Mouse (Mus musculus) heart, adult 2 months (tissue): ENCODE measurements at regions not wholly inside any gene's neighbourhood (a gene's known extent, or its start where the extent isn't known, plus 50 kb on each side); places are given as distances from the start of the nearest gene placed in this dataset.

Source experiments
- DNase-seq, 2 experiments: peaks; one replicate each; pipeline ENCODE4 v3.0.0; 2021
- H3K27ac ChIP-seq: fragments of 200-600 bp; 2 replicates; pipeline ENCODE4 v1.8.1; 2022
- H3K27me3 ChIP-seq: fragments of 200-500 bp; 2 replicates; pipeline ENCODE4 v1.6.1; 2012; ENCODE audit warnings: mild to moderate bottlenecking, low read length, inconsistent platforms, mixed read lengths; ENCODE audit not compliant: control insufficient read depth, insufficient read depth
- H3K36me3 ChIP-seq: fragments of 200-500 bp; 2 replicates; pipeline ENCODE4 v1.6.1; 2012; ENCODE audit warnings: low read length, inconsistent platforms; ENCODE audit not compliant: control insufficient read depth, insufficient read depth
- H3K4me1 ChIP-seq: fragments of 200-500 bp; 2 replicates; pipeline ENCODE4 v1.6.1; 2011; ENCODE audit warnings: low read length; ENCODE audit not compliant: control insufficient read depth, insufficient read depth
- H3K4me3 ChIP-seq: fragments of 200-600 bp; 2 replicates; pipeline ENCODE4 v1.8.1; 2022
- H3K79me2 ChIP-seq: fragments of 200-500 bp; replicated peaks from 2 replicates; pipeline ENCODE4 v1.6.1; 2012; ENCODE audit warnings: mild to moderate bottlenecking, inconsistent platforms, low read length, moderate library complexity, mixed read lengths; ENCODE audit not compliant: control insufficient read depth, insufficient read depth
- H3K9ac ChIP-seq: fragments of 200-500 bp; 2 replicates; pipeline ENCODE4 v1.6.1; 2012; ENCODE audit warnings: low read depth, mild to moderate bottlenecking, control low read depth, inconsistent platforms, low read length, mixed read lengths
- CTCF ChIP-seq: fragments of 200-600 bp; IDR thresholded peaks from 2 replicates; pipeline ENCODE4 v1.8.1; 2022; ENCODE audit warnings: antibody characterized with exemption, mild to moderate bottlenecking, moderate library complexity
- EP300 ChIP-seq: fragments of 200-500 bp; IDR thresholded peaks from 2 replicates; pipeline ENCODE4 v1.6.1; 2011; ENCODE audit warnings: low read depth, low read length, control low read depth; ENCODE audit not compliant: insufficient read depth
- POLR2A ChIP-seq: fragments of 200-500 bp; IDR thresholded peaks from 2 replicates; pipeline ENCODE4 v1.6.1; 2011; ENCODE audit warnings: mild to moderate bottlenecking, low read depth, low read length, control low read depth; ENCODE audit not compliant: insufficient read depth
- WGBS: fragments of 180-500 bp; shearing (Covaris S2); methylation state at CpG from one replicate; pipeline ENCODE4 v1.1.7; 2018; 5-methylcytosine and 5-hydroxymethylcytosine counted together
- intact Hi-C: fragments of 180-260 bp; cut with DNase I; formaldehyde crosslinking; loops from one replicate; pipeline ENCODE4 v1.15.1; 2025

GRCm38 (mm10) chr3:62823892-62824291 is 219.0 kb upstream of the Gpr149 start:
- no peaks in the 10 kb centered on the region for H3K36me3 ChIP-seq
- intact Hi-C loops: no loop called here
- H3K27me3 ChIP-seq: no peaks in the 10 kb centered on the region
- 76% methylated on average over 3 of the region's 3 CpGs for WGBS
- H3K4me1 ChIP-seq: no peaks in the 10 kb centered on the region
- no peak overlapping the region for H3K9ac ChIP-seq
- no peak for TF ChIP-seq EP300
- TF ChIP-seq CTCF: no peak
- no peak for TF ChIP-seq POLR2A
- no peaks in the 10 kb centered on the region for H3K79me2 ChIP-seq
- no peak for DNase-seq
- H3K27ac ChIP-seq: no peak overlapping the region
- no peak overlapping the region for H3K4me3 ChIP-seq

DNA sequence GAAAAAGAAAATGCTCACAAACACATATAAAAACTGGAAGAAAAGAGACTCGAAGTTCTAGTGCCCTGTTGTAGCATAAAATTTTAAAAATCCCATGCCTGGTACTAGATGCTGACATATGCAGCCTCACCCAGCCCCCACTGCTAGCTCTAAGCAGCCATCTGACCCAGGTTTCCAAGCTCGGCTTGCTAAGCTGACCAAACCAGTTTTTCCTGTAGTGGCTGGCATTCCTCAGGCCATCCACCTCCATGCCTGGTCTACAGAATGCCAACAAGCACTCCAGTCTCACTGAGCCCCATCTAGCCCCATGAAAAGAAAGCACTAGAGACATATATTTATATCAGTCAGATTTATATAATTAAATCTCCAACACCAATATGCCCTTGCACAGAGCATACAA is 196.1 kb upstream of the Gpr149 start:
- TF ChIP-seq EP300 (no peak), CTCF (no peak), POLR2A (no peak)
- DNase-seq: no peak
- intact Hi-C loops: no loop called here
- H3K27ac ChIP-seq: no peak overlapping the region
- no peaks in the 10 kb centered on the region for H3K79me2 ChIP-seq
- H3K27me3 ChIP-seq: no peaks in the 10 kb centered on the region
- no peaks in the 10 kb centered on the region for H3K4me1 ChIP-seq
- no peak overlapping the region for H3K4me3 ChIP-seq
- WGBS: 26% methylated on average over 2 of the region's 2 CpGs
- no peak overlapping the region for H3K9ac ChIP-seq
- H3K36me3 ChIP-seq: no peaks in the 10 kb centered on the region

DNA sequence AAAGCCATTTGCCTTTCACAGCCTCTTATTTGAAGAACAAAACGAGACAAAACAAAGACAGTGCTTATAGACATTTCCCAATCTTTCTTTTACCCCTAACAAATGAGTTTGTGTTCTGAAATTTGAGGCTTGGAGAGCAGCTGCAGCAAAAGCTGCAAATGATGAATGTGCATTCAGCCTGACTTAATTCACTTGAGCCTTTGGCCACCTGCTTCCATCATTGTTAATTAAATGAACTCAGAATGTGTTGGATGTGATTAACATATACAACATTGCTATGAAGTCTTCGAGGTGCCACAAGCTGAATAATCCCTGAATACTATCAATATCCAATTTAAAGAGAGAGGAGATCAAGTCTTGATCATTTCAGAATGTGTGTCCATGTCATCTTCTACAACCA is 181.3 kb upstream of the Gpr149 start:
- Histone ChIP-seq H3K79me2 (no peaks in the 10 kb centered on the region), H3K27me3 (no peaks in the 10 kb centered on the region), H3K4me1 (no peaks in the 10 kb centered on the region), H3K27ac (no peak overlapping the region), H3K36me3 (no peaks in the 10 kb centered on the region), H3K9ac (no peak overlapping the region), H3K4me3 (no peak overlapping the region)
- WGBS: 36% methylated on average over 2 of the region's 2 CpGs
- DNase-seq: no peak
- TF ChIP-seq POLR2A (no peak), EP300 (no peak), CTCF (no peak)
- intact Hi-C loops: no loop called here
